Mouse (Mus musculus) midbrain, postnatal 0 days (tissue): Measurements from ENCODE around the gene Primpol. TPM values are rescaled to one million over a fixed set of nuclear protein-coding genes. Genes with fewer than 3 reads are reported as not detected.

Source experiments
- ATAC-seq: fragments of 200-750 bp; cut with Nextera tagmentation; 2 replicates; pipeline ENCODE4 v1.8.0; 2017; ENCODE audit warnings: moderate number of reproducible peaks, mild to moderate bottlenecking, moderate TSS enrichment, moderate library complexity; ENCODE audit not compliant: low FRiP score
- DNase-seq: peaks from one replicate; pipeline ENCODE4 v3.0.0-alpha.2; 2015; ENCODE audit warnings: low spot score
- H3K27ac ChIP-seq: fragments of 300-500 bp; sonication (generic); 2 replicates; pipeline ENCODE4 v1.5.1; 2014; ENCODE audit warnings: low read depth, mild to moderate bottlenecking, low read length, mixed read lengths
- H3K27me3 ChIP-seq: fragments of 300-500 bp; sonication (generic); 2 replicates; pipeline ENCODE4 v1.6.1; 2014; ENCODE audit warnings: low read length, control low read depth, mixed read lengths; ENCODE audit not compliant: insufficient read depth
- H3K36me3 ChIP-seq: fragments of 300-500 bp; sonication (generic); 2 replicates; pipeline ENCODE4 v1.6.1; 2014; ENCODE audit warnings: low read length, control low read depth, mixed read lengths; ENCODE audit not compliant: insufficient read depth
- H3K4me1 ChIP-seq: fragments of 300-500 bp; sonication (generic); 2 replicates; pipeline ENCODE4 v1.6.1; 2014; ENCODE audit warnings: mild to moderate bottlenecking, control low read depth, antibody characterized with exemption, low read length, mixed read lengths; ENCODE audit not compliant: insufficient read depth
- H3K4me2 ChIP-seq: fragments of 300-500 bp; sonication (generic); 2 replicates; pipeline ENCODE4 v1.6.1; 2014; ENCODE audit warnings: low read depth, mild to moderate bottlenecking, low read length, mixed read lengths; ENCODE audit not compliant: poor library complexity, severe bottlenecking
- H3K4me3 ChIP-seq: fragments of 300-500 bp; sonication (generic); 2 replicates; pipeline ENCODE4 v1.5.1; 2014; ENCODE audit warnings: low read depth, mild to moderate bottlenecking, low read length, moderate library complexity
- H3K9ac ChIP-seq: fragments of 300-500 bp; sonication (generic); replicated peaks from 2 replicates; pipeline ENCODE4 v1.6.1; 2014; ENCODE audit warnings: mild to moderate bottlenecking, low read length, moderate library complexity, mixed read lengths; ENCODE audit not compliant: poor library complexity, severe bottlenecking
- H3K9me3 ChIP-seq: fragments of 300-500 bp; sonication (generic); 2 replicates; pipeline ENCODE4 v1.6.1; 2016; ENCODE audit warnings: low read length, control low read depth
- CTCF ChIP-seq: IDR thresholded peaks from 2 replicates; pipeline ENCODE4 v1.5.1; 2016; ENCODE audit warnings: antibody characterized with exemption, mild to moderate bottlenecking
- WGBS: fragments of 180-500 bp; shearing (Covaris S2); extraction: QIAGEN DNeasy Blood & Tissue Kit; methylation state at CpG from one replicate; pipeline ENCODE4 v1.1.7; 2014; 5-methylcytosine and 5-hydroxymethylcytosine counted together
- polyA plus RNA-seq: library from polyadenylated mRNA; unstranded; fragments of >200 nt; fragmentation: Nextera tagmentation; extraction: Ambion mirVana; gene quantifications from 2 replicates; pipeline ENCODE4 v1.2.1, GENCODE M21; 2015
- total RNA-seq: library from RNA; depleted of rRNA; stranded (reverse); fragments of >200 nt; gene quantifications from 2 replicates; pipeline ENCODE4 v1.2.3, GENCODE M21; 2014

Gene Primpol
- total and polyA plus RNA-seq, 2 experiments from 2014 or later: 4.6 to 4.7 TPM

DNA sequence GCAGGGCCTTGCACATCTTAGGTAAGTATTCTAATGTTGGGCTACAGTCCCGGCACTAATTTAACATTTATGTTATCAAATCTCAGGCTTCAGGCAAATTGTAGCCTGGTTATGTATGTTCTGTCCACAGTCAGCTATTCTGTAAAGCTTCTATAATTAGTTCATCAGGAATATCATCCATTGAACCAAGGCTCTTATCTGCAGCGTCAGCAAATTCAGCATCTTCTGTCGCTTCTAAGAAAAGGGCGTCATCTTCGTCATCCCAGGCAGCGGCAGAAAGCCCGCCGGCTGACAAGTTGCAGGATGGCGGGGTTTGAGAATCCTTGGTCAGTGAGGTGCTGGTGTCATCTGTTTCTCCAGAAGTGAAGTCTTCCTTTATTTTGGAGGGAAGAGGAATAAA lies 38.2 kb downstream of the Primpol start:
- Histone ChIP-seq H3K9ac (no peak overlapping the region), H3K4me3 (no peak overlapping the region), H3K4me2 (no peak overlapping the region), H3K36me3 (peaks cover 27% of the 10 kb centered on the region), H3K9me3 (no peaks in the 10 kb centered on the region), H3K4me1 (no peaks in the 10 kb centered on the region), H3K27ac (no peak overlapping the region), H3K27me3 (no peaks in the 10 kb centered on the region)
- ATAC-seq: no peak
- 95% methylated on average over 9 of the region's 9 CpGs for WGBS
- no peak for DNase-seq
- TF ChIP-seq CTCF: no peak

DNA sequence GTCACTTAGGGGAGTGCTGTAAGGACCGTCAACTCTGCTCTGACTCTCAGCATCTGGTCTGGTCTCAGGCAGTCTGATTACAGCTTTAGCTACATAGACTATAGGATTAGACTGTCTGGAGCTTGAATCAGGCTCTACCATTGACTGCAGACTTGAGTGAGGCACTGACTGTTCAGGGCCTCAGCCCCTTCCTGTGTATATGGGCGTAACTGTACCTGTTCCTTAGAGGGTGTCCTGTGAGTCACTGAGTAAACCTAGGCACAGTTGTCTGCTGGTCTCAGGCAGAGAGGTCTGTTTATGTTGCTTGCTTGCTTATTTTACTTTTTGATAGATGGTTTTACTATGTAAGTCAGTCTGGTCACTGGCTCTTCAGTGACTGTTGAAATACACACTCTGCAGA lies 43.0 kb downstream of the Primpol start:
- Histone ChIP-seq H3K9me3 (no peaks in the 10 kb centered on the region), H3K4me2 (no peak overlapping the region), H3K9ac (no peak overlapping the region), H3K27ac (no peak overlapping the region), H3K4me1 (no peaks in the 10 kb centered on the region), H3K4me3 (no peak overlapping the region), H3K27me3 (no peaks in the 10 kb centered on the region), H3K36me3 (peaks cover 20% of the 10 kb centered on the region)
- ATAC-seq (no peak), DNase-seq (no peak)
- TF ChIP-seq CTCF: no peak
- WGBS: 93% methylated on average over 2 of the region's 2 CpGs

DNA sequence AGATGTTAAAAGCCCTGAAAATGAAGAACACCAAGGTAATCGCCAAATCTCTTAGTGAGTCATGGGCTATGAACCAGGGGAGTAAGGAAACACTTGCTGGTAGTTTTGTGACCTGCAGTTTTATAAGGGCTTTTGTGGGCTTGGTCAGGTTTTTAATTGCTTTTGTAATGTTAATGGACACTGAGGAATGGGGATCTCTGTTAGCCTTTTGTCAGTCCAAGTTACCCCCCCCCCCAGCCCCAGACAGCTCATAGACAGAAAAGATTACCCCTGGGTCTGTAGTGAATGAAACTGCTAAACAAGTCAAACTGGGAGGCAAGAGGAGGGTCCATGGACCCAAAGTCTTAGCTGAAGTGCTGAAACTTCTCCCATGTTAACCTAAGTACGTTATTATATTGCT lies 43.6 kb downstream of the Primpol start:
- Histone ChIP-seq H3K4me1 (no peaks in the 10 kb centered on the region), H3K9ac (no peak overlapping the region), H3K4me3 (no peak overlapping the region), H3K4me2 (no peak overlapping the region), H3K27me3 (no peaks in the 10 kb centered on the region), H3K36me3 (peaks cover 18% of the 10 kb centered on the region), H3K27ac (no peak overlapping the region), H3K9me3 (no peaks in the 10 kb centered on the region)
- no peak for TF ChIP-seq CTCF
- DNase-seq (no peak), ATAC-seq (no peak)
- 86% methylated on average over 2 of the region's 2 CpGs for WGBS

DNA sequence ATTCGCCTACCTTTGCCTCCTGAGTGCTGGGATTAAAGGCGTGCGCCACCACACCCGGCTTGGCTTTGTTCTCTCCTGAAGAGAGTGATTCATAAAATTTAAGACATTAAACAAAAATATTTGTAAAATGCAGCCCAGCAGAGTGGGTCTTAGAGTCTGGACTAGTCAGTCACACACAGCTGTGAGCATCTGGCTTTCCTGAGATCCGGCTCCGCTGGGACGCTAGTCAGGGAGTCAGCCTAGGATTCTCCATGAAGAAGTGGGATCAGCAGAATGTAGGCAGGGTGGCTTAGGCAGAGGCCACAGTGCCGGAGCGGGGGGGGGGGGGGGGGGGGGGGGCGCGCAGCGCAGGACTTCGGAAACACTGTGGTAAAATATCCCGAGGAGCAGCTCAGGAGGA lies 46.3 kb downstream of the Primpol start:
- Histone ChIP-seq H3K9me3 (no peaks in the 10 kb centered on the region), H3K27ac (no peak overlapping the region), H3K9ac (no peak overlapping the region), H3K4me3 (no peak overlapping the region), H3K4me2 (no peak overlapping the region), H3K27me3 (no peaks in the 10 kb centered on the region), H3K36me3 (0 out of 2 replicates have a peak, but pooled peaks cover 5% of the 10 kb centered on the region), H3K4me1 (no peaks in the 10 kb centered on the region)
- DNase-seq (no peak), ATAC-seq (no peak)
- 95% methylated on average over 9 of the region's 14 CpGs for WGBS
- TF ChIP-seq CTCF: no peak

DNA sequence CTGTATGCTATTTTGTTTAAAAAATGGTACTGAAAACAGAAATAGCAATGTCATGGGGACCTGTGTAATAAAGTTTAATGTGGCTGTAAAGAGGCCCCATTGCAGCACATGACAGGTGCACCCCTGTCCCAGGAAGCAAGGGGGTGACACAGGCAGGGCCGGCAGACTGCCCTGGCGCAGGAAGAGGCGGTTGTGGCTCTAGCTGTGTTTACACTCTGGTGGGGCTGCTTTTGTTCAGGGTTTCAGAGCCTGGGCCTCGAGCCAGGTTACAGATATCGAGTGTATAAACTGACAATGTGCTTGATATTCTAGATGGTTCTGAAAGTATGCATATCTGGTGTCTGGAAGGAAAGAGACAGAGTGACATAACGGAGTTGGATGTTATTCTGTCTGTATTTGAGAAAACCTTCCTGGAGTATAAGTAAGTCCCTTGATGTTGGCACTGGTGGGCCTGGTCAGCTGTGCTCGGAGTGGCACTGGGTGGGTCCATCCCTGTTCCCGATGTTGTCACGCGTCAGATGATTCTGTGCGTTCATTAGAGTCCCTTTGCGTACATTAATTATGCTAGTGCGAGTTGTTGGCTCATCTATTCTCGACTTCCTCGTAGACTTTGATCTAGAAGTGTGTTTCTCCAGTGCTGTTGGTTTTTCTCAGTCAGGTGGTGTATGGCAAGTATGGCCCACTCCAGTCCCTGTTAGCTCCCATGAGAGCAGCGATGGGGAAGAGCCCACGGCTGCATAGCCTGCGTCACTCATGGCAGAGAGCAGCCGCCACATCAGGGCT lies 47.2 kb downstream of the Primpol start:
- ATAC-seq: no peak
- Histone ChIP-seq H3K4me2 (no peak overlapping the region), H3K4me1 (no peaks in the 10 kb centered on the region), H3K36me3 (0 out of 2 replicates have a peak, but pooled peaks cover 2% of the 10 kb centered on the region), H3K27ac (no peak overlapping the region), H3K27me3 (no peaks in the 10 kb centered on the region), H3K4me3 (no peak overlapping the region), H3K9me3 (no peaks in the 10 kb centered on the region), H3K9ac (no peak overlapping the region)
- no peak for DNase-seq
- WGBS: 91% methylated on average over 19 of the region's 19 CpGs
- TF ChIP-seq CTCF: no peak

DNA sequence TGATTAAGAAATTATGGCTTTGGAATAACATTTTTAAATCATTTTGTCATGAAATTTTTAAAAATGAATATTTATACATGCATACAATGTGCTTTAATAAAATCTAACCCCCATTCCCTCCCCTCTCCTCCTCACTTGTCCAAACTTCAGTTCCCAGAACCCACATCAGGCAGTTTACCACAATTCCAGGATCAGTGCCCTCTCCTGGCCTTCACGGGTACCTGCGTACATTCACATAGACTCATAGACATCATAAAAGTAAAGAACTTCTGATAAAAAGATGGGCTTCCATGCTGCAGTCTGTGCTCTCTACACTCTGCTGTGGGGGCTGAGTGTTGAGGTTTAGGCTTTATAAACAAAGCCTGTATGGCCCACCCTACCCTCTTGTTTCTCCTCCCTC lies 48.1 kb downstream of the Primpol start:
- no peak for ATAC-seq
- DNase-seq: peak; percentile 22
- Histone ChIP-seq H3K36me3 (0 out of 2 replicates have a peak, but pooled peaks cover 2% of the 10 kb centered on the region), H3K4me1 (no peaks in the 10 kb centered on the region), H3K9me3 (no peaks in the 10 kb centered on the region), H3K9ac (no peak overlapping the region), H3K27ac (no peak overlapping the region), H3K4me3 (no peak overlapping the region), H3K4me2 (no peak overlapping the region), H3K27me3 (no peaks in the 10 kb centered on the region)
- WGBS: 83% methylated on average over 2 of the region's 2 CpGs
- peak; percentile 67 for TF ChIP-seq CTCF
